Mouse (Mus musculus) right cerebral cortex, postnatal 4 days (tissue): Measurements from ENCODE around the gene Zfp316.

Experiments
- DNase-seq: peaks from one replicate; pipeline ENCODE4 v3.0.0-alpha.2; 2022

Gene Zfp316

DNA sequence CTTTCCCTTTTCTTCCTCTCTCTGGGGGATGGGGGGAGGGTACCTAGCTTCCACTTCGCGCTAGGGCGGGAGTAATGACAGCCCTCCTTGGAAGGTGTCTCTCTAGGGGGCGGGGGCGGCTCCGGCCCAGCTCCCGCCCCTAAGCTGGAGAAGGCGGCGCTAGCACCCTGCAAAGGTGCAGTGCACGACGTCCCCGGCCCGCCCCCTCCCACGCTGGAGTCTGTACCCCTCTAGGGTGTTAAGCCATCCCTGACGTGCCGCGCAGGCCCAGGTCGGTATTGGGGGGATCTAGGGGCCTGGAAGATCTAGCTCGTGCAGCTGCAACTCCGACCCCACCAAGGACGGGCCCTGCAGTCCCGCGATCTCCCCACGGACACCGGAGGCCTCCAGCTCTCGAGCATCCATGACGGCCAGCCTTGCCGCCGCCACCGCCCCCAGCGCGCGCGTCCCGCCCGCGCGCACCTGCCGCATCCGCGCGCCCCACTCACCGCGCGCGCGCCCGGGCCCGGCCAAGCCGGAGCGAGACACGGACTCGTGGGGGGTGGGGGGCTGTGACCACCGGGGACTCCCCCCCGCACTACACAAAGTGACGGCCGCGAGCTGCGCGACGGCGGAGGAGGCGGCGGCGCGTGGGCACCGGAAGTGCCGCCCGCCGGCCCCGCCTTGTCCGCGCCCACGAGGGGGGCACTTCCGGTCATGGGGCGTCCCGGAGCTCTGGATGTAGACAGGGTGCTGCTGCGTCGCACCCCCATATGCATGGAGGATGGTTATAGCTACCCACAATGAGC lies at the start of gene Zfp316:
Zfp316 (minus strand) TSS at position 660 of the 788 bp plus-strand sequence.
- peak; percentile 78 for DNase-seq

DNA sequence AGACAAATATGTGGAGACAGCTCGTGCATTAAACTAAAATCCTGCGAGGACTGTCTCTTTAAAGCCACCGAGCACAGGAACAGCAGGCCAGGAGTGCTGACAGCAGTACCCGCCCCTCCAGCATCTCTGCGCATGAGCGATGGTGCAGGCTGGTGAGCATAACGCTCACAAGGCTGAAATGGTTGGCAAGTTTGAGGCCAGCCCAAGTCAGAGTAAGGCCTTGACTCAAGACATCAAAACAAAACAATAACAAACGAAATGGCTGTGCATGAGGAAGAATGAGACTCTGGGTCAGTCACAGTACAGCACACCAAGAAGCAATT lies 47.4 kb upstream of the Zfp316 start:
- no peak for DNase-seq

- no peak for DNase-seq
Observed at GRCm38 (mm10) chr5:143316605-143317287, 46.9 kb upstream of the Zfp316 start.

GRCm38 (mm10) chr5:143315514-143315888 lies 45.7 kb upstream of the Zfp316 start:
- no peak for DNase-seq

GRCm38 (mm10) chr5:143314730-143315513 lies 45.1 kb upstream of the Zfp316 start, which contains the start of gene E130309D02Rik:
E130309D02Rik (minus strand) TSS chr5:143315360.
- peak; percentile 96 for DNase-seq

- DNase-seq: no peak
Observed at GRCm38 (mm10) chr5:143314183-143314729, 44.4 kb upstream of the Zfp316 start.

DNA sequence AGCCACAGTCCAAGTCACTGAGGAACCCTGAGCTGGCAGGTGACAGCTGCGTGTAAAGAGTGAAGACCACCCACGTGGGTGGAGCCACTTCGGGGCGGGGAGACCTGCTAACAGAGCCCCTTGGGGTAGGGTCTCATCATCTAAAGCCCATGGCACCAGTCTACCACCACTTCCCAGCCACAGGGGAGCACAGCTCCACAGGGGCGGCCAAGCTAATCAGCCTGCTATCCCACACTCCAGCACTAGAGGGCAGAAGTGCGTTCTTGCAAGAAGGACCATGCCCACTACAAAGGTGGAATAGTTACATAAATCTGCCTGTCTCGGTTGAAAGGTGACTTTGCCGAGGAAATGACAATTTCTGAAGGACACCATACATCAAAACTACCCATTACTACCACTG lies 42.1 kb upstream of the Zfp316 start:
- peak; percentile 86 for DNase-seq

GRCm38 (mm10) chr5:143309916-143310315 lies 40.1 kb upstream of the Zfp316 start:
- no peak for DNase-seq

DNA sequence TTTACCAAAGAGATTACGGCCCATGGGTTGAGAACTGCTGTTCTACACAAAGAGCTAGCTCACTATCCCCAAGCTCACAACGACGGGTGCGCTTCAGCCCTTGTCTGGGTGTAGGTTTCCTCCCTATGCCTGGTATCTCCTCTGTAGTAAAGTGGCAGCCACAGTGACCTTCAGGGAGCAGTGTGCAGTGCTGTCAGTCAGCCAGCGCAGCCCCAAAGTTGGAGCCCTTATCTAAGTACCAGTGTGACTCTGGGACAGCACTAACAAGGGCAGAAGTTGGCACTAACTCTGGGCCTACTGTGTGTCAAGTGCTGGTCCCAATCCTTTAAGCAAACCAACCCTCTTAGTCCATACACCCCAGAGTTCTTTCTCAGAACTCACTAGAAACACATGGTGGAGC lies 39.0 kb upstream of the Zfp316 start:
- no peak for DNase-seq

DNA sequence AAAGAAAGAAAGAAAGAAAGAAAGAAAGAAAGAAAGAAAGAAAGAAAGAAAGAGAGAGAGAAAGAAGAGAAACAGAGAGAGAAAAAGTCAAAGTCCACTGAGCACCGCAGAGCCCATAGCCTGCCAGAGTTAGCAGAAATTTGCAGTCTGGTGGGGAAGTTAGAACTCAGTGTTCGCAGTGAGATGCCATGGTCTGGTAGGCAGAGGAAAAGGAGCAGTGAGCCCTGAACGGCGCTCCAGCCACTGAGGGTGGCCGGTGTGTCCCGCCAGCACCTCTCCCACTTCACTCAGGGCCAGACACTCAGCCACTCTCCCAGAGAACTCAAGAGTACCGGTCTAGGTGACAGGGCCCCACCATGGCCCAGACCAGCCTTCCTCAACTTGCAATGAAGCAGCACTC lies 34.4 kb upstream of the Zfp316 start:
- DNase-seq: no peak

DNA sequence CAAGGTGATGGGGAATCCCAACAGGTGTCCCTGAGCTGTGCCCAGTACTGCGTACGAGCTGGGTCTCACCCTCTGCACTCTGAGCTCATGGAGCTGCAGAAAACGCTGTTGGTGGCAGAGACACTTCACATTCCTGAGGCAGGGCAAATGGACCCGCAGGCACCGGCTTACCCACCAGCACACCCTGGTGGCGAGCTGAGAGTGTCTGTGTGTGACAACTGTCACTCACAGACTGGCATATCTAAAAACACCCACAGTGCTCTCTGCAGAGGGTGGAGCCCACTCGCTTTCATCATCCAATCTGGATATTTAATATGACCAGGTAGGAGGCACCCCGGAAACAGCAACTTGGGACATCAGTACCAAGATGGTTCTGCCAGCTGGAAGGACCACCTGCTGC lies 31.5 kb upstream of the Zfp316 start:
- DNase-seq: no peak

DNA sequence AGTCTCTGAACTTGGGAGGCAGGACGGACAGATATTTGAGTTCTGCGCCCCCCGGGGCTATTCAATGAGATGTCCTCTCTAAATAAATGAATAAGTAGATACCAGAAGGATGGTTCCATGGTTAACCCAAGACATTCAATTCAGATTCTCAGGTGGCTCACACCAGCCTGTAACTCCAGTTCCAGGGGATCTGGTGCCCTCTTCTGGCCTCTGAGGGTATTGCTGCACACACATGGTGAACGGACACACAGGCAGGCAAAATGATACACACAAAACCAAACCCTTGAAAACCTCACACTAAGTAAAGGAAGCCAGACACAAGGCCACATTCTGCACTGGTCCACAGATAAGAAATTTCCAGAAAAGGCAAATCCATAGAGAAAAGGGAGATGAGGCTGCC lies 29.9 kb upstream of the Zfp316 start:
- peak; percentile 75 for DNase-seq

DNA sequence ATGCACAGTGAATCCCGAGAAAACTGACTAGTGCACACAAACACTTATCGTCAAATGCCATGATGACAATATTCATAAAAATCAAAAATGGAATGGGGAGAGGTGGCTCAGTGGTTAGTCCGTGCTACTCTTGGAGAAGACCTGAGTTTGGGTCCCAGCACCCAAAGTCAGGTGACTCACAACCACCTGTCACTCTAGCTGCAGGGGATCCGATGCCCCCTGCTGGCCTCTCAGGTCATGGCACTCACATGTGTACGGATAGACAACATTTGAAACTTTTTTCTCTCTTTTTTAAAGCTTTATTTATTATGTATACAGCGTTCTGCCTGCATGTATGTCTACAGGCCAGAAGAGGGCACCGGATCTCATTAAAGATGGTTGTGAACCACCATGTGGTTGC lies 28.6 kb upstream of the Zfp316 start:
- no peak for DNase-seq

DNA sequence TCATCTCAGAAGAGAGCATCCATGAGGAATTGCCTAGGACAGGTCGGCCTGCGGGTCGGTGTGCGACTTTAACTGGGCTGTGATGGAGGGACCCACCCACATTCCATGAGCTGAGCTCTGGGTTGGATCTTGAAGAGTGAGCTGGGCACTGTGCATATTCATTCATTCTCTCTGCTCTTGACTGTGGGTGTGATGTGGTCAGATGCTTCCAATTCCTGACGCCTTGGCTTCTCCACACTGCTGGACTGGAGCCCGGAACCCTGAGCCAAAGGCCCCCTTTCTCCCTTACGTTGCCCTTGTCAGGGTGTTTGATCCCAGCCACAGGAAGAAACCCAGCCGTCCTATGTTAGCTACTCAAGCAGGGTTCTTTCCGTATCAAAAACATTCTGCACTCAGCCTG lies 28.2 kb upstream of the Zfp316 start:
- DNase-seq: no peak

- DNase-seq: no peak
Observed at GRCm38 (mm10) chr5:143295330-143295729, 25.5 kb upstream of the Zfp316 start.

GRCm38 (mm10) chr5:143294862-143295261 lies 25.0 kb upstream of the Zfp316 start:
- DNase-seq: no peak

- peak; percentile 46 for DNase-seq
Observed at GRCm38 (mm10) chr5:143293404-143293803, 23.6 kb upstream of the Zfp316 start, which contains the start of gene Zfp853. Zfp853 (minus strand) TSS chr5:143293623.

GRCm38 (mm10) chr5:143292879-143293278 lies 23.1 kb upstream of the Zfp316 start:
- no peak for DNase-seq

DNA sequence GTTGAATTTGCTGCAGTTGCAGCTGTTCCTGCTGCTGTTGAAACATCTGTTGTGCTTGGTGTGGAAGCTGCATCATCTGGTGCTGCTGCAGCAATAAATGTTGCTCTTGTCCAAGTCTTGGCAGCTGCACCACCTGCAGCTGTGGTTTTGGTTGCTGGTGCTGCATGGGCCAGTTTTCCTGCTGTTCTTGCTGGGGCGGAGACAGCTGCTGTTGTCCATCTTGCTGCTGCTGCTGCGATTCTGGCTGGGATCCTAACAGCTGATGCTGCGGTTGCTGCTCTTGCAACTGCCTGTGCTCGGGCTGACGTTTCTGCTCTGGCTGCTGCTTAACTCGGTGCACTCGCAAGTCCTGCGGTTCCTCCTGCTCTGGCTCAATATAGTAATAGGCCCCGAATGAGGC lies 19.5 kb upstream of the Zfp316 start:
- no peak for DNase-seq

DNA sequence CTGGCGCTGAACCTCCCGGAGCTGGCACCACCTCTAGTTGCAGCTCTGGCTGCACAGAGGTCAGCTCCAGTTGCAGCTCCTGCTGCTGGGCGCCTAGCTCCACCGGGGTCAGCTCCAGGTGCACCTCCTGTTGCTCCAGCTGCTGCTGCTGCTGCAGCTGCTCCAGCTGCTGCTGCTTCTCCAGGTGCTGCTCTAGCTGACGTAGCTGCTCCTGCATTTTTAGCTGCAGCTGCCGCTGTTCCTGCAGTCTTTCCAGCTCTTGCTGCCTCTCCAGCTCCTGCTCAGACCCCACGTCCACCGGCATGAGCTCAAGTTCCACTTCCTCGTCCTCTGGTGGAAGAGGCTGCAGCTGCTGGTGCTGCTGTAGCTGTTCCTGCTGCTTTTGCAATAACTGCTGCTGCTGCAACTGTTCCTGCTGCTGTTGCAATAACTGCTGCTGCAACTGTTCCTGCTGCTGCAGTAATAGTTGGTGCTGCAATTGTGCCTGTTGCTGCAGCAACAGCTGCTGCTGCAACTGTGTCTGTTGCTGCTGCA lies 18.6 kb upstream of the Zfp316 start:
- DNase-seq: no peak

- no peak for DNase-seq
Observed at GRCm38 (mm10) chr5:143287774-143288328, 18.0 kb upstream of the Zfp316 start.

GRCm38 (mm10) chr5:143284762-143285161 lies 14.9 kb upstream of the Zfp316 start:
- no peak for DNase-seq

GRCm38 (mm10) chr5:143279247-143279646 lies 9.4 kb upstream of the Zfp316 start:
- DNase-seq: no peak
